Mouse (Mus musculus) hindbrain, embryonic 14.5 days (tissue): ENCODE measurements around the gene Setdb1. TPM values are rescaled to one million over a fixed set of nuclear protein-coding genes. Genes with fewer than 3 reads are reported as not detected.
A peak's percentile ranks its signal among the peaks of the same experiment; 100 is the strongest.

Experiments used
- ATAC-seq: fragments of 200-750 bp; cut with Nextera tagmentation; 2 replicates; pipeline ENCODE4 v1.8.0; 2017; ENCODE audit warnings: moderate number of reproducible peaks, mild to moderate bottlenecking, moderate TSS enrichment, moderate library complexity; ENCODE audit not compliant: low FRiP score
- DNase-seq: peaks from one replicate; pipeline ENCODE4 v3.0.0-alpha.2; 2015; ENCODE audit warnings: low spot score
- H3K27ac ChIP-seq: fragments of 300-500 bp; sonication (generic); 2 replicates; pipeline ENCODE4 v1.5.1; 2014; ENCODE audit warnings: mild to moderate bottlenecking, moderate library complexity
- H3K27me3 ChIP-seq: fragments of 300-500 bp; sonication (generic); 2 replicates; pipeline ENCODE4 v1.6.1; 2014; ENCODE audit warnings: mild to moderate bottlenecking, low read length, mixed read lengths; ENCODE audit not compliant: control insufficient read depth, insufficient read depth
- H3K36me3 ChIP-seq: fragments of 300-500 bp; sonication (generic); replicated peaks from 2 replicates; pipeline ENCODE4 v1.6.1; 2014; ENCODE audit not compliant: control insufficient read depth, insufficient read depth
- H3K4me1 ChIP-seq: fragments of 300-500 bp; sonication (generic); replicated peaks from 2 replicates; pipeline ENCODE4 v1.6.1; 2014; ENCODE audit warnings: antibody characterized with exemption, low read length, mixed read lengths; ENCODE audit not compliant: control insufficient read depth, insufficient read depth
- H3K4me2 ChIP-seq: fragments of 300-500 bp; sonication (generic); replicated peaks from 2 replicates; pipeline ENCODE4 v1.6.1; 2014; ENCODE audit warnings: mild to moderate bottlenecking, moderate library complexity
- H3K4me3 ChIP-seq: fragments of 300-500 bp; sonication (generic); replicated peaks from 2 replicates; pipeline ENCODE4 v1.5.1; 2014; ENCODE audit warnings: mild to moderate bottlenecking, low read length
- H3K9ac ChIP-seq: fragments of 300-500 bp; sonication (generic); 2 replicates; pipeline ENCODE4 v1.6.1; 2014
- H3K9me3 ChIP-seq: fragments of 300-500 bp; sonication (generic); 2 replicates; pipeline ENCODE4 v1.6.1; 2016; ENCODE audit warnings: low read length; ENCODE audit not compliant: control insufficient read depth
- WGBS: fragments of 180-500 bp; shearing (Covaris S2); extraction: QIAGEN DNeasy Blood & Tissue Kit; methylation state at CpG from one replicate; pipeline ENCODE4 v1.1.7; 2014; 5-methylcytosine and 5-hydroxymethylcytosine counted together
- polyA plus RNA-seq: library from polyadenylated mRNA; unstranded; fragments of >200 nt; fragmentation: Nextera tagmentation; extraction: Ambion mirVana; gene quantifications from 2 replicates; pipeline ENCODE4 v1.2.1, GENCODE M21; 2014

Gene Setdb1
- polyA plus RNA-seq, 1 experiment from 2014 or later, result 47.6 TPM

GRCm38 (mm10) chr3:95286510-95286909, 70.5 kb downstream of the Setdb1 start:
- Histone ChIP-seq H3K27ac (no peak overlapping the region), H3K4me1 (peaks cover 24% of the 10 kb centered on the region), H3K9ac (no peak overlapping the region), H3K9me3 (no peaks in the 10 kb centered on the region), H3K4me3 (no peak overlapping the region), H3K4me2 (no peak overlapping the region), H3K36me3 (peaks cover 20% of the 10 kb centered on the region), H3K27me3 (no peaks in the 10 kb centered on the region)
- DNase-seq, result no peak
- WGBS, result 89% methylated on average over 7 of the region's 7 CpGs
- no peak for ATAC-seq

- H3K4me2 ChIP-seq, result no peak overlapping the region
- H3K36me3 ChIP-seq, result peaks cover 20% of the 10 kb centered on the region
- H3K9me3 ChIP-seq, result no peaks in the 10 kb centered on the region
- ATAC-seq (no peak), DNase-seq (no peak)
- H3K27ac ChIP-seq, result no peak overlapping the region
- H3K27me3 ChIP-seq, result no peaks in the 10 kb centered on the region
- no peak overlapping the region for H3K9ac ChIP-seq
- H3K4me3 ChIP-seq, result no peak overlapping the region
- WGBS, result 72% methylated on average over 5 of the region's 5 CpGs
- H3K4me1 ChIP-seq, result peaks cover 25% of the 10 kb centered on the region
Measured at GRCm38 (mm10) chr3:95286011-95286410, 71.0 kb downstream of the Setdb1 start.

GRCm38 (mm10) chr3:95285390-95285789, 71.6 kb downstream of the Setdb1 start:
- H3K4me2 ChIP-seq, result no peak overlapping the region
- peaks cover 20% of the 10 kb centered on the region for H3K36me3 ChIP-seq
- H3K9me3 ChIP-seq, result no peaks in the 10 kb centered on the region
- WGBS, result 94% methylated on average over 5 of the region's 5 CpGs
- H3K4me1 ChIP-seq, result peaks cover 31% of the 10 kb centered on the region
- H3K27ac ChIP-seq, result no peak overlapping the region
- DNase-seq (no peak), ATAC-seq (no peak)
- no peak overlapping the region for H3K4me3 ChIP-seq
- H3K27me3 ChIP-seq, result no peaks in the 10 kb centered on the region
- H3K9ac ChIP-seq, result no peak overlapping the region

GRCm38 (mm10) chr3:95284501-95285281, 72.3 kb downstream of the Setdb1 start:
- peak overlapping the region; percentile 82 for H3K9ac ChIP-seq
- H3K4me3 ChIP-seq, result peak overlapping the region; percentile 72
- no peak for DNase-seq

GRCm38 (mm10) chr3:95284062-95284461, 72.9 kb downstream of the Setdb1 start:
- ATAC-seq, result no peak
- WGBS, result 22% methylated on average over 1 of the region's 1 CpGs

More at GRCm38 (mm10) chr3:95284501-95285281, 72.3 kb downstream of the Setdb1 start:
- H3K4me1 ChIP-seq, result peaks cover 31% of the 10 kb centered on the region
- no peaks in the 10 kb centered on the region for H3K9me3 ChIP-seq
- no peak overlapping the region for H3K27ac ChIP-seq
- no peak for ATAC-seq
- H3K36me3 ChIP-seq, result peaks cover 20% of the 10 kb centered on the region
- WGBS, result 90% methylated on average over 12 of the region's 12 CpGs
- peak overlapping the region; percentile 80 for H3K4me2 ChIP-seq
- no peaks in the 10 kb centered on the region for H3K27me3 ChIP-seq

GRCm38 (mm10) chr3:95283589-95283941, 73.4 kb downstream of the Setdb1 start:
- ATAC-seq (no peak), DNase-seq (no peak)
- Histone ChIP-seq H3K27ac (peak overlapping the region; percentile 88), H3K4me2 (peak overlapping the region; percentile 80), H3K27me3 (no peaks in the 10 kb centered on the region), H3K4me1 (peaks cover 31% of the 10 kb centered on the region), H3K9ac (peak overlapping the region; percentile 82), H3K36me3 (peaks cover 11% of the 10 kb centered on the region), H3K9me3 (no peaks in the 10 kb centered on the region), H3K4me3 (peak overlapping the region; percentile 72)
- 3% methylated on average over 7 of the region's 7 CpGs for WGBS

More at GRCm38 (mm10) chr3:95284062-95284461, 72.9 kb downstream of the Setdb1 start:
- DNase-seq, result no peak
- Histone ChIP-seq H3K36me3 (peaks cover 14% of the 10 kb centered on the region), H3K4me3 (peak overlapping the region; percentile 72), H3K27ac (no peak overlapping the region), H3K4me2 (peak overlapping the region; percentile 80), H3K4me1 (peaks cover 31% of the 10 kb centered on the region), H3K9ac (peak overlapping the region; percentile 82), H3K9me3 (no peaks in the 10 kb centered on the region), H3K27me3 (no peaks in the 10 kb centered on the region)

- WGBS, result under 1% methylated on average over 49 of the region's 51 CpGs
- Histone ChIP-seq H3K4me1 (peaks cover 31% of the 10 kb centered on the region), H3K36me3 (peaks cover 6% of the 10 kb centered on the region), H3K4me3 (peak overlapping the region; percentile 72), H3K27ac (peak overlapping the region; percentile 88), H3K4me2 (peak overlapping the region; percentile 80), H3K27me3 (no peaks in the 10 kb centered on the region), H3K9me3 (no peaks in the 10 kb centered on the region), H3K9ac (peak overlapping the region; percentile 82)
- DNase-seq (peak; percentile 79), ATAC-seq (peak; percentile 70)
Measured at GRCm38 (mm10) chr3:95282865-95283588, 74.0 kb downstream of the Setdb1 start.

GRCm38 (mm10) chr3:95282381-95282864, 74.6 kb downstream of the Setdb1 start:
- no peaks in the 10 kb centered on the region for H3K36me3 ChIP-seq
- peak overlapping the region; percentile 80 for H3K4me2 ChIP-seq
- no peak for ATAC-seq
- H3K4me1 ChIP-seq, result peaks cover 31% of the 10 kb centered on the region
- H3K4me3 ChIP-seq, result peak overlapping the region; percentile 72
- peak; percentile 48 for DNase-seq
- no peaks in the 10 kb centered on the region for H3K9me3 ChIP-seq
- no peaks in the 10 kb centered on the region for H3K27me3 ChIP-seq
- under 1% methylated on average over 11 of the region's 11 CpGs for WGBS
- peak overlapping the region; percentile 88 for H3K27ac ChIP-seq
- peak overlapping the region; percentile 82 for H3K9ac ChIP-seq
